Mouse (Mus musculus) testis, adult 2 months (tissue): ENCODE measurements at regions not wholly inside any gene's neighbourhood (a gene's known extent, or its start where the extent isn't known, plus 50 kb on each side); places are given as distances from the start of the nearest gene placed in this dataset.

Experiments
- CTCF ChIP-seq: fragments of 200-500 bp; IDR thresholded peaks from 2 replicates; pipeline ENCODE4 v1.5.1; 2012; ENCODE audit warnings: low read depth, mild to moderate bottlenecking, inconsistent platforms, low read length, moderate library complexity; ENCODE audit not compliant: control insufficient read depth, insufficient read depth, insufficient replicate concordance
- POLR2A ChIP-seq: fragments of 200-500 bp; IDR thresholded peaks from 2 replicates; pipeline ENCODE4 v1.6.1; 2012; ENCODE audit warnings: low read depth, mild to moderate bottlenecking, inconsistent platforms, low read length, moderate library complexity; ENCODE audit not compliant: control insufficient read depth

DNA sequence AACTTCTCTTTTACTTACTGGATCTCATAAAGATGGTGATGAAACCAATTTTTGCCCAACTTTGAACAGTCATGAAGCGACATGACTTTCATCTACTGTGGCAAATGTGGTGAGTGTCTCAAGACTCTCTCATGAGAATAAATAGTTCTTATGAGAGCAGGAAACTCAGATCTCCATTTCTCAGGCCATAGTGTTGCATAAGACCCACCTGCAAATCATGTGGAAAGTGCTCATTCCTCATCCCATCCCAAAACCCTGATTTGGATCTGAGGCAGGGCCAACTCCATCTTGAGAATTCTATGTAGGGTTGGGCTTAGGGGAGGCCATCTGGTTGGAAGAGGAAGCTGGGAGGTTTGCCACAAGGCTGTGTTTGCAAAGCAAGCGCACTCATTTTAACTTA, 92.5 kb upstream of the Galnt5 start:
- TF ChIP-seq CTCF, result no peak
- no peak for TF ChIP-seq POLR2A
